Mouse (Mus musculus) spleen, adult 2 months (tissue): ENCODE results near the gene Rxfp2. TPM values are rescaled to one million over a fixed set of nuclear protein-coding genes. Genes with fewer than 3 reads are reported as not detected.

ENCODE experiments used
- DNase-seq, 2 experiments: peaks; one replicate each; pipeline versions ENCODE4 v3.0.0 to v3.0.0-alpha.2; 2012 to 2021; ENCODE audit warnings: low spot score in 2 of 2, low read depth in 1 of 2
- H3K27ac ChIP-seq: fragments of 200-500 bp; 2 replicates; pipeline ENCODE4 v1.5.1; 2012; ENCODE audit warnings: low read length, inconsistent platforms; ENCODE audit not compliant: insufficient read depth
- H3K27me3 ChIP-seq: fragments of 200-500 bp; 2 replicates; pipeline ENCODE4 v1.6.1; 2012; ENCODE audit warnings: mild to moderate bottlenecking, moderate library complexity, low read length, inconsistent platforms; ENCODE audit not compliant: control insufficient read depth, insufficient read depth
- H3K36me3 ChIP-seq: fragments of 200-500 bp; 2 replicates; pipeline ENCODE4 v1.6.1; 2012; ENCODE audit warnings: mild to moderate bottlenecking, low read length, inconsistent platforms; ENCODE audit not compliant: control insufficient read depth, insufficient read depth
- H3K4me1 ChIP-seq: fragments of 200-500 bp; 2 replicates; pipeline ENCODE4 v1.6.1; 2011; ENCODE audit warnings: inconsistent platforms; ENCODE audit not compliant: control insufficient read depth, insufficient read depth, insufficient read length
- H3K4me3 ChIP-seq: fragments of 200-500 bp; 2 replicates; pipeline ENCODE4 v1.5.1; 2011; ENCODE audit warnings: mild to moderate bottlenecking, inconsistent platforms; ENCODE audit not compliant: insufficient read depth, insufficient read length; ENCODE audit errors: extremely low read depth
- CTCF ChIP-seq: fragments of 200-500 bp; IDR thresholded peaks from 2 replicates; pipeline ENCODE4 v1.5.1; 2011; ENCODE audit warnings: mild to moderate bottlenecking, inconsistent platforms; ENCODE audit not compliant: insufficient read depth, insufficient read length, insufficient replicate concordance; ENCODE audit errors: extremely low read depth
- POLR2A ChIP-seq: fragments of 200-500 bp; IDR thresholded peaks from 2 replicates; pipeline ENCODE4 v1.6.1; 2011; ENCODE audit warnings: low read depth, low read length, inconsistent platforms
- WGBS: fragments of 180-500 bp; shearing (Covaris S2); methylation state at CpG from one replicate; pipeline ENCODE4 v1.1.7; 2018; 5-methylcytosine and 5-hydroxymethylcytosine counted together
- polyA plus RNA-seq: library from polyadenylated mRNA; depleted of rRNA; stranded (reverse); fragments of >200 nt; gene quantifications from 2 replicates; pipeline ENCODE4 v1.2.3, GENCODE M21; 2012

Rxfp2 gene
- polyA plus RNA-seq, 1 experiment: not detected

GRCm38 (mm10) chr5:150053956-150054355 is 35.5 kb downstream of the Rxfp2 start:
- Histone ChIP-seq H3K4me3 (no peak overlapping the region), H3K27me3 (no peaks in the 10 kb centered on the region), H3K27ac (no peak overlapping the region), H3K4me1 (no peaks in the 10 kb centered on the region), H3K36me3 (no peaks in the 10 kb centered on the region)
- TF ChIP-seq CTCF: no peak
- no peak for TF ChIP-seq POLR2A
- 94% methylated on average over 7 of the region's 7 CpGs for WGBS
- no peak for DNase-seq

GRCm38 (mm10) chr5:150055322-150055721 is 36.8 kb downstream of the Rxfp2 start:
- DNase-seq: no peak
- H3K36me3 ChIP-seq: no peaks in the 10 kb centered on the region
- H3K27me3 ChIP-seq: no peaks in the 10 kb centered on the region
- 71% methylated on average over 1 of the region's 1 CpGs for WGBS
- no peak overlapping the region for H3K27ac ChIP-seq
- H3K4me1 ChIP-seq: no peaks in the 10 kb centered on the region
- TF ChIP-seq POLR2A (no peak), CTCF (no peak)
- H3K4me3 ChIP-seq: no peak overlapping the region

DNA sequence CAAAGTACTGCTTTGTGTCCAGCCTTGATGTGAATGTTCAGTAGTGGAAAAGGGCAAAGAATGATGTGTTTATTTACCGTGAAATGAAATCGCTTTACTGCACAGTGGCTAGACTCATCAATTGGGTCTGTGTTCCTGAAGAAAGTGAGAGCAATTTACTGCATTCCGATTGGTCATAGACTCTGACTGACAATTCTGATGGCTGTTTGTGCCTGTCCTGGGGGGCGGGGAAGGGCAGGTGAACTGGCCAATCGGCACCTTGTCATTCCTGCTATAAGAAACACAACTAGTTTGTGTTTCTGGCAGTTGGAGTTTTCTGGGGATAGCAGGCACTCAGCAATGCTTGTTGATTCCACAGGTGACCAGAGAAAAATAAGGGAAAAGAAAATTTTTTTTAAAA is 37.6 kb downstream of the Rxfp2 start:
- no peak overlapping the region for H3K4me3 ChIP-seq
- 91% methylated on average over 5 of the region's 5 CpGs for WGBS
- H3K36me3 ChIP-seq: no peaks in the 10 kb centered on the region
- no peaks in the 10 kb centered on the region for H3K27me3 ChIP-seq
- no peak for DNase-seq
- no peaks in the 10 kb centered on the region for H3K4me1 ChIP-seq
- no peak overlapping the region for H3K27ac ChIP-seq
- TF ChIP-seq POLR2A (no peak), CTCF (no peak)

DNA sequence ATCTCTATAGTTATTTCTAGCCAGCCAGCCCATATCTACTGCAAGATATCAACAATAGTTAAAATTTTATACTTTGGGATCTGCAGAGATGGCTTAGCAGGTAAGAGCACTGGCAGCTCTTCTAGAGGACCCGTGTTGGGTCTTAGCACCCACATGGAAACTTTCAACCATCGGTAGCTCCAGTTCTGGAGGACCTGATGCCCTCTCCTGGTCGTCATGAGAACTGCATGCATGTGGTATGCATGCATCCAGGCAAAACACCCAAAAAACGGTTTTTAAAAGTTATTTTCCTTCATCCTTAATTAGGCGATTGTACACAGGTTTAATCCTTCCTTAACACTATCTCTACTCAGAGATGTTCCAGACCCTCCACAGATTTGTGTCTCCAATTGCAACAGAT is 40.4 kb downstream of the Rxfp2 start:
- Histone ChIP-seq H3K36me3 (no peaks in the 10 kb centered on the region), H3K27ac (no peak overlapping the region), H3K27me3 (no peaks in the 10 kb centered on the region), H3K4me1 (no peaks in the 10 kb centered on the region), H3K4me3 (no peak overlapping the region)
- WGBS: 83% methylated on average over 5 of the region's 5 CpGs
- no peak for DNase-seq
- TF ChIP-seq POLR2A (no peak), CTCF (no peak)

GRCm38 (mm10) chr5:150059466-150059865 is 41.0 kb downstream of the Rxfp2 start:
- H3K36me3 ChIP-seq: no peaks in the 10 kb centered on the region
- H3K4me3 ChIP-seq: no peak overlapping the region
- TF ChIP-seq POLR2A (no peak), CTCF (no peak)
- DNase-seq: no peak
- no peak overlapping the region for H3K27ac ChIP-seq
- no peaks in the 10 kb centered on the region for H3K27me3 ChIP-seq
- WGBS: 92% methylated on average over 9 of the region's 9 CpGs
- H3K4me1 ChIP-seq: no peaks in the 10 kb centered on the region

- Histone ChIP-seq H3K4me1 (no peaks in the 10 kb centered on the region), H3K36me3 (no peaks in the 10 kb centered on the region), H3K27me3 (no peaks in the 10 kb centered on the region), H3K27ac (no peak overlapping the region), H3K4me3 (no peak overlapping the region)
- WGBS: 86% methylated on average over 9 of the region's 9 CpGs
- no peak for TF ChIP-seq CTCF
- TF ChIP-seq POLR2A: no peak
- no peak for DNase-seq
These were observed 42.6 kb downstream of the Rxfp2 start for GRCm38 (mm10) chr5:150061086-150061485.

- Histone ChIP-seq H3K27me3 (no peaks in the 10 kb centered on the region), H3K4me1 (no peaks in the 10 kb centered on the region), H3K4me3 (no peak overlapping the region), H3K36me3 (no peaks in the 10 kb centered on the region), H3K27ac (no peak overlapping the region)
- TF ChIP-seq POLR2A (no peak), CTCF (no peak)
- DNase-seq: no peak
- WGBS: 78% methylated on average over 10 of the region's 10 CpGs
These were observed 45.8 kb downstream of the Rxfp2 start for GRCm38 (mm10) chr5:150064286-150064685.
